Mouse (Mus musculus) gastrocnemius, postnatal 10 days (tissue): Measurements from ENCODE around the gene Gm17428. TPM values are rescaled to one million over a fixed set of nuclear protein-coding genes. Genes with fewer than 3 reads are reported as not detected.
"Not testable (repeated sequence)": the region's sequence is repeated elsewhere in the genome, so short reads cannot be mapped to it uniquely, and the experiment has no call there.

Experiments
- DNase-seq: peaks from one replicate; pipeline ENCODE4 v3.0.0; 2021; ENCODE audit warnings: mixed read lengths
- total RNA-seq, 2 experiments: library from RNA; stranded (reverse); gene quantifications; 2 replicates each; pipeline ENCODE4 v1.2.3; 2021

The Gm17428 gene
- total RNA-seq, 2 experiments from 2014 or later = not detected

DNA sequence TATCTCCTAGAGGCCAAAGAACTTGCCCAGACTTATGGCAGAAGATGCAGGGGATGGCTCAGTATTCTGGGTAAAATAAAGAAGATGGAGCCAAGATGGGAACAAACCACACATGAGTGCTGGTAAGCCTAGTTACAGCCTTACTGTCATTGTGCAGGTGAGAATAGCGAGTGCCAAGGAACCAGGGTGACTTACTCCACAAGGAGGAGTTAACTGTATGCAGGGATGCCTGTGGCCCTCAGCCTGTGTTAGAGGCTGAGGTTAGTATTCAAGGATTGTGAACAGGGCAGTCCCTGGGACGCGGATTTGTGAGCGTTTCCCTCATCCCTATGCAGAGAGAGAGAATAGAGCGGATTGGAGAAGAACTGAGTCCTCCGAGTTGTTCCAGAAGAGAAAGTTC, 25.1 kb upstream of the Gm17428 start:
- no peak for DNase-seq

DNA sequence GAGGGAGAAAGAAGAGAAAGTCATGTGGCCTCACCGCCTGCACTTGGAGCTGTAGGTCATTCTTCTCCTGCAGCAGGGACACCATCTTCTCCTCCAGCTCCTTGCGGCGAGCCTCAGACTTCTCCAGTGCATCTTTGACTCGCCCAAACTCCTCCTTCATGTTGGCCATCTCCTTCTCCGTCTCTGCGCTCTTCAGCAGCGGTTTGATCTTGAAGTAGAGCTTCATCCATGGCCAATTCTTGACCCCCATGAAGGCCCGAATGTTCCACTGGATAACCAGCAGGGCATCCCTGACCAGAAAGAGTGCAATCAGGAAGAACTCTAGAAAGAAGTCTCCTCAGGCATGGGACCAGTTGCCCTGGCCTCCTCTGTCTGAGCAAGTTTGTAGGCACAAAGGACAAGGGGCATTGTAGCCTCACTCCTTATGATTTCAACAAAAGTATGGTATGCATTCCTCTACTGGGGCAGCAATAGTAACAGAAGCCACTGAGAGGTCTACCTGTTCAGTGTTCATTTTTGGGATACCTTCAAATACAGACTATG, 23.0 kb upstream of the Gm17428 start:
- no peak for DNase-seq

DNA sequence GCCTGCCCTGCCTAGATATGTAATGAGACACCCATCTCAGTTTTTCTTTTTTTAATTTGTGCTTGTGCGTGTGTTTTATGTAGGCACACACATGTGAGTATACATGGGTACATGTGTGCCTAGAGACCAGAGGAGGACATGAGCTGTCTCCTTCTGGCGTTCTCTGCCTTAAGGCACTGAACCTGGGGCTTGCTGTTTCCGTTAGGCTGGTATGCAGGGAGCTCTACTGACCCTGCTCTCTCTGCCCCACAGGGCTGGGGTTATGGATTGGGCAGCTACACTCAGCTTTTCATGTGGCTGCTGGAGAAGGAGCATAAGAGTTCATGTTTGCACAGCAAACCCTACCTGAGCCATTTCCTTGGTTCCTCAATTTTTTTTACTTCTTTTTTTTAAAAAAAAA, 22.3 kb upstream of the Gm17428 start:
- DNase-seq = no peak

DNA sequence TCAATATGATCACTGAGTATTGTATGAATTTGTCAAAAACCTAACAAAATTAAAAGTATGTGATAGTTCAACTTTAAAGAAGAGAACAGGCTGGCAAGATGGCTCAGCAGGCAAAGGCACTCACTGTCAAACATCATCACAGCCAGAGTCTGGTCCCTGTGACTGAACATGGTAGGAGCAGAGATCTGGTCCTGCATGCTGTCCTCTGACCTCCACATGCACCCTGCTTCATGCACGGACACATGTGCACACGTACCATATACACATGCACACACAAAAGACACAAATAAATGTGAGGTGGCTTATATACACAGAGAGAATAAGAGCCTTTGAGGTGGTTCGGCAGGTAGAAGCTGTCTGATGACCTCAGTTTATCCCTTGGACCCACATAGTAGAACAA, 21.3 kb upstream of the Gm17428 start:
- DNase-seq = no peak

DNA sequence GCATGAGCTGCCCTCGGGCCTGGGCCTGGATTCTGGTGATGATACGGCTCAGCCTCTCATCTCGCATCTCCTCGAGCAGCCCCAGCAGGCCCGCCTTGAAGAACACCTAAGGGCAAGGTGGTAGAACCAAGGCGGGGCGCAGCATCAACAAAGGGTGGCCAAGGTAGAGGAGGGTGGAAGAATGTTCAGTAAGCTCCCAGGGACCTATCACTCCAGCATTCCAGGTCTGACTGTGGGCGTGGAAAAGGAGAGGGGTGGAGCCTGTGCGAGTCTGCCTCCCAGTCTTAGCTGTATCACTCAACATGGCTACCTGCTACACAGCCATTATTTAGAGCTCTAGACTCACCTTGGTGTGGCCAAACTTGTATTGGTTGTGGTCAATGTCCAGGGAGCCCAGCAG, 20.2 kb upstream of the Gm17428 start:
- no peak for DNase-seq

DNA sequence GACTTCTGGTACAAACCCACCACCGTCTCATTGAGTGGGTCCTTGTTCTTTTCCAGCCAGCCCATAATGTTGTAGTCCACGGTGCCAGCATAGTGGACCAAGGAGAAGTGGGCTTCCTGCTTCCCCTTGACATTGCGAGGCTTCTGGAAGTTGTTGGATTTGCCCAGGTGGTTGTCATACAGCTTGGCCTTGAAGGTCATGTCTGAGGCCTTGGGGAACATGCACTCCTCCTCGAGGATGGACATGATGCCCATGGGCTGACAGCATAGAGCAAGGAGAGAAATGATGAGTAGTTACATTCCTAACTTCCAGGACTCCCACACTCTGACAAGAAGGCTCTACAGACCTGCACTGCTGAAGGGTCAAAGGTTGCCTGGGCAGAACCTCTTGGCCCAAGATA, 18.2 kb upstream of the Gm17428 start:
- DNase-seq = no peak

DNA sequence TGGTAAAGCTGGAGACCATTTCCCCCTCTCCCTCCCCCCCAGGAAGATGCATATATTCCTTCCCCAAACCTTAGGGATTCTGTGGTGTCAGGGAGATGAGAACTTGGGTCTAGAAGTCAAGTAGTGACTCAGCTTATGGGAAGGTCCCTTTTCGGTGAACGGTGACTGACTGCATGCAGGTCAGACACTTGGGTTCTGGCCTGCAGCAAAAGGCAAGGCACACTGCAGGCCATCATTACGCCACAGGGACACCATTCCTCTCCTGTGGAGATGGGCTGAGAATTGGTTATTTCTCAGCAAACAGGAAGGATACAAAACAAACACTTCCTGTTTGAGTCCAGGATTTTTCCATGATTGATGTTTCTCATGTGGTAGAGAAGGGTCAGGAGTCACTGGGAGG, 17.5 kb upstream of the Gm17428 start:
- no peak for DNase-seq

DNA sequence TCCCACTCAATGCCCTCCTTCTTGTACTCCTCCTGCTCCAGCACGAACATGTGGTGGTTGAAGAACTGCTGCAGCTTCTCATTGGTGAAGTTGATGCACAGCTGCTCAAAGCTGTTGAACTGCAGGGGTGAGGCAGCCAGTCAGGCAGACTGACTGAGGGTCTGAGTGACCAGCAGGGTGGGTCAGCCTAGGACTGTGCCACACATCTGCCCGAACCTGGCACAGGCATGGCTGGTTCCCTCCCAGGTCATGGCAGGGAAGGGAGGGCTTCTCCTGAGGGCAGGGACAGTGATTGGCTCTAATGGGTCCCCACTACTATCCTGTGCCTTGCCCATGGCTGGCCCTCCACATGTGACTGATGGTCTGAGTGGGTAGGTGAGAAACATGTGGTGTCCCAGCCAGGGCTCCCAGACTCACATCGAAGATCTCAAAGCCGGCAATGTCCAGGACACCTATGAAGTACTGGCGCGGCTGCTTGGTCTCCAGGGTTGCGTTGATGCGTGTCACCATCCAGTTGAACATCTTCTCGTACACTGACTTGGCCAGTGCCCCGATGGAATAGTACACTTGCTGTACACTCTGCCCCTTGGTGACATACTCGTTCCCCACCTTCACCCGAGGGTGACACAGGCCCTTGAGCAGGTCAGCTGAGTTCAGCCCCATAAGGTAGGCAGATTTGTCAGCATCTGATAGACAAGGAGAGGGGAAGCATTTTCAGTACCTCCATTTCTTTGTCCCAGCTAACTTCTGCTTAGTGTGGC, 16.7 kb upstream of the Gm17428 start:
- not testable (repeated sequence) for DNase-seq

DNA sequence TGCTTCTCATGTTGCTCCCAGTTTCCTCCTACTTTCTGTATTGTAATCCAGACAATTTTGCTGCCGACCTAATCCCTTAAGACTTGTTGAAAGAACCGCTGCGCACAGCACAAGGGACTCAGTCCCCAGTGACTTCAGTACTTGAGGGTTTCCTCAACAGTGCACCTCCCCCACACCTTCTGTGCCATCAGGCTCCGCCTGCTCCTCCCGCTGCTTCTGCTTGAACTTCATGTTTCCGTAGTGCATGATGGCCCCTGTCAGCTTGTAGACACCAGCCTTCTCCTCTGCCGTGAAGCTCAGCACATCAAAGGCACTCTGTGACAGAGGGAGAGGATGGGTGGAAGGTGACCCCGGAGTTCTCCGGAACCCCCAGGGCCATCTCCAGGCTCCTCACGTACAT, 16.0 kb upstream of the Gm17428 start:
- DNase-seq = no peak

DNA sequence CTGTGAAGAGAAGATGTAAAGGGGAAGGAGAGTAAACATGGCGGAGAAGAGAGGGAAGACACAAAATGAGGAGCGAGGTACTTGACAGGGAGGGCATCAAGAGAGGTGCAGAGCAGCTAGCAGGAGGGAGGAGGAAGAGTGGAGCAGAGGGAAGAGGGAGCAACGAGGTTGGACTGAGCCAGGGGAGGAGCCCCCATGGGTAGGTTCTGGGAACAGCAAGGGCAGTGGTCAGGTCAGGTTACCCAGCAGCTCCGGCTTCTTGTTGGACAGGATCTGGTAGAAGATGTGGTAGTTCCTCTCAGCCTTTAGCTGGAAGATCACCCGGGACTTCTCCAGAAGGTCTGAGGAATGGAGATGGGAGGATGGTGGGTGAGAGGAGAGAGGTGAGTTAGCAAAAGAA, 15.2 kb upstream of the Gm17428 start:
- no peak for DNase-seq

DNA sequence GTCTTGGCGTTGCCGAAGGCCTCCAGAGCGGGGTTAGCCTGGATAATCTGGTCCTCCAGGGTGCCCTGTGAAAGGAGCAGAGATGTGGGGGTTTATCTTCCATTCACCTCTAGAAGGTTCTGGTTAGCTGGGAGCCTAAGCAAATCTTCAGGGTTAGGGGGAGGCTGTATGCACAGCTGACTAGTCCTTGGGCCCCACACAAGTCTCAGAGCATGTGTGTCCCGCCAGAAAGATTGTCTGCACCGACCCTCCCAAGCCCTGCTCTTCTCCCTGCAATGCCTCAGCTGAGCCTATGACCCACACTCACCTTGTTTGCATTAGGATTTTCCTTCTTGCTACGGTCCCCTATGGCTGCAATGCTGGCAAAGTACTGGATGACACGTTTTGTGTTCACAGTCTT, 14.0 kb upstream of the Gm17428 start:
- no peak for DNase-seq

DNA sequence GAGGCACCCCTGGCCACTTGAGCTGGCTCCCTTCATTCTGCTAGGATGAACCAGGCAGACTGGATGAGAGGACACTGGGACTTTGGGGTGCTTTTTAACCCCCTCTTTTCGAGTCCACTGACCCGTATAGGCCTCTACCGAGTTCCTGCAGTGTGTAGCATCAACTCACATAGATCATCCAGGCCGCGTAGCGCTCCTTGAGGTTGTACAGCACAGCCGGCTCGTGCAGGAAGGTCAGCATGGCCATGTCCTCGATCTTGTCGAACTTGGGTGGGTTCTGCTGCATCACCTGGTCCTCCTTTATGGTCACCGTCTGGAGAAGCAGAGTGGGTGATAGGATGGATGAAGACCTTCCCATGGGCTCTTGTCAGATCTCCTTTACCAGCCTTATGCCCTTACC, 13.0 kb upstream of the Gm17428 start:
- no peak for DNase-seq

DNA sequence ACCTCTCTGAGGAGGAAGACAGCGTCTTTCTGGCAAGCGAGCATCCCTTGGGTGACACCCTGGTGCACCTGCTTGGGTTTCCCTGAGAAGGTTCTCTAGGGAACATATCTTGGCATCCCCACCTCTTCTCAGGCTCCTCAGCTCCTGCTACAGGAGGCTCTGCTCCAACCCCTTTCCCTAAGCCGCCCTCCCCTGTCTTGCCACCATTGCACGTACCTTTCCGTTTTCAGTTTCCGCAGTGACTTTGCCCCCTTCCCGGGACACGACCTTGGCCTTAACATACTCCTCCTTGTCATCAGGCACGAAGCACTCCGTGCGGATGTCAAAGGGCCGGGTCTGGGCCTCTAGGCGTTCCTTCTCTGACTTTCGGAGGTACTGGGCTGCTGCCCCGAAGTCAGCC, 11.7 kb upstream of the Gm17428 start:
- DNase-seq = no peak

DNA sequence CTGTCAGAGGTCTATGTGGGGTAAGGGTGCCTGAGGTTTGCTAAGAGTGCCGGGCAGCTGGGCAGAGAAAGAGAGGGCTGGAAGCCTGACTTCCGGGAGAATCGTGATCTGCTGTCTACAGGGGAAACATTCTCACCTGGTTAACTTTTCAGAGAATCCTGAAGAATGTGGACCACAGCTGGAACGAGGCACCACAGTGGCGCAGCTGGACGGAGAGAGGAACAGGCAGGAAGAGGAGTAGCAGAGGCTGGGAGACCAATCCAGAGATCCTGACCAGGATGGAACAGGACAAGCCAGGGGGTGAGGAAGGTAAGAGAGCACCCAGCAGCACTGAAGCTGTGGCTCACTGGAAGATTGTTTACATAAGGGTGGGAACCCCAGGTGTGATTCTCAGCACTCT, 11.1 kb upstream of the Gm17428 start:
- DNase-seq = no peak

DNA sequence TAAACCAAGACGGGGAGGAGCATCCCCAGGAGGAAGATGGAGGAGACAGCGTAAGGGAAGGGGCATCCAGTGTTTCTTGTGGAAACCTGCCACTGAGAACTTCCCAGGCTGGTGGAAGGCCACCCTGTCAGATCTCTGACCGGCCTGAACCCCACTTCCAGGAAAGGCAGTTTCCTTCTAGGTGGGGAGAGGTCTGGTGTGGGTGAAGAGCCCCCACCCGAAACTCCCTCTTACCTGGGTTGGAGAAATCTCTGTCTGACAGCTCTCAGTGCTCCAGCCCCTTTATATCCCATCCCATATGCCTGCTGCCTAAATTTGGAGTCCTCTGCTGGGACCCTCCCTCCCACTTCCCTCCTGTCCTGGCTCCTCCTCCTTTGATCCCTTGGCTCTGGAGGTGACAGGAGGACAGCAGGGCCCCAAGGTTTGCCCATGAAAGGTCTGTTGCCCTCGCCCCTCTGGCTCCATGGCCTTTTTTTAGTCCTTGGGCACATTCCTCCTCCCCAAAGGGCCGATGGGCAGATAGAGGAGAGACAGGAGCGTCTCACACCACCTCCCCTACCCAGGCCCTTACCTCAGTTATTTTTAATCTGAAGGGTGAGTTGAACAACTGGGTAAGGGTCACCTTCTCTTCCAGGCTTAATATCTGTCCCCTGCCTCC, 10.3 kb upstream of the Gm17428 start, which contains the start of gene Myh6:
TSS of gene Myh6 (minus strand) at position 608 of the 658 bp plus-strand sequence.
- DNase-seq = no peak

DNA sequence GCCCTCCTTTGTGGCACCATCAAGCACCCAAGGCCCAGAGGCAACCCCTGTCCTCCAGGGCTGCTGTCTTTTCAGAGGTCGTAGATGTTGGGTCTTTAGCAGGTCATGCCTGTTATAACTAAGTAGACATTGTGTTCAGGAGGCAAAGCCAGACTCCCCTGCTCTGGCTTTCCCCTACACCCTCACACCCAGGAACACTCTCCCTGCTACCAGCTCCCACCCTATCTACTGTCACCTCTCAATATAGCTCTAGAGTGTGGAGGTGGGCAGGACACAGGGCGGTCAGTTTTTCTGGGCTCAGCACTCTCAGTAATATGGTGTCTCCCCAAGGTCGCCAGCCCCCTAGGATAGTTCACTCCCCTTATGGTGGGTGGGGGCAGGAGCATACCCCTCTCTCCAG, 8.9 kb upstream of the Gm17428 start:
- no peak for DNase-seq

DNA sequence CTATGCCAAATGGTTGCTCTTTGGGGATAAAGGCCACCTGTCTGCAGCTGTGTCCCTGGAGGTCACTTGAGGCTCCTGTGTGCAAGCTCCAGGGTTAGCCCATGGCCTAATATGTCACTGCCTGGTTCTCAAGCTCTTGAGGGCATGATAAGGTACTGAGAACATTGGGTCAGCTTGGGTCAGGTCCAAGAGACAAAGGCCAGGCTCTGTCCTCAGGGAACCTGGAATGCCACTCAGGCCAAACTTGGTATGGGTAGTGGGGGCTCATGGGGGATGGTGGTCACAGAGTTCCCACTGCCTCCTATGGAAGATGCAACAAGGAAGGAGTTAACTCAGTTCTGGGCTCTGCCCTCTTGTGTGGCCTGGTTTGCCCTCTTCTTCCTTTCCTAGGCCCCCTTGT, 8.4 kb upstream of the Gm17428 start:
- DNase-seq = no peak

DNA sequence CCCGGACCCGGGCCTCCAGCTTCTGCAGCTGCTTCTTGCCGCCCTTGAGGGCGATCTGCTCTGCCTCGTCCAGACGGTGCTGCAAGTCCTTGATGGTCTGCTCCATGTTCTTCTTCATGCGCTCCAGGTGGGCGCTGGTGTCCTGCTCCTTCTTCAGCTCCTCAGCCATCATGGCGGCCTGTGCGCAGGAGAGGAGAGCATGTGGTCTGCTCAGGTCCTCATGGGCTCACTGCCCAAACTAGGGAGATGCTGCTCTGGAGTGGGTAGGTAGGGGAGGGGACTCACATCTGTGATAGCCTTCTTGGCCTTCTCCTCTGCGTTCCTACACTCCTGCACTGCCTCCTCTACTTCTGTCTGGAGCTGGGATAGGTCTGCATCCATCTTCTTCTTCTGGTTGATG, 3.9 kb upstream of the Gm17428 start:
- DNase-seq = not testable (repeated sequence)

DNA sequence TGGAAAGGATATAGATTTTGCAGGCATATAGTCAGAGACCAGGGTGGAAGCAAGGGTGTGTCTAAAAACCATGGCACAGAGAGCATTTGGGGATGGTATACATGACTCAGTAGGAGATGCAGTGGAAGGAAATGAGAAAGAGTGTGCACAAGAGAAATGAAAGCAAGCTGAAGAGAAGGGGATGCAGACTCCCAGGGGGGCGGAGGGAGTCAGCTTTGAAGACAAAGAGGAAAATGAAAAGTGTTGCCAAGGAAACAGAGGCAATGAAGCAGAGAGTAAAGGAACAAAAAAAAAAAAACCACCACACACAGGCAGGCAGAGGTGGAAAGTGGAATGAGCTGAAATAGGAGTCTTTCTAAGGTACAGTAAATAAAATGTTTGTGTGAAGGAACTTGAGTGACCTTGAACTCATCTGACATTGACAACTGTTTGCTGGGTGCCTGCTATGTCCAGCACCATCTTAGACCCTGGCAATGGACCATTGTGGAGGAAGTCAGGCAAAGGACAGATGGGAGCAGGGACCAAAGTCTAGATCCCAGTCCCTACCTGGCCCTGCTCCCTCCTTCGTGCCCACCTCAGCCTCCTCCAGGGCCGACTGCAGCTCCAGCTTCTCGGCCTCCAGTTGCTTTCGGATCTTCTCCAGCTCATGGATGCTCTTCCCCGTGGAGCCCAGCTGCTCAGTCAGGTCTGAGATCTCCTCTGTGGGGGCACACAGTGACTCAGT, 2.5 kb upstream of the Gm17428 start:
- DNase-seq = no peak

DNA sequence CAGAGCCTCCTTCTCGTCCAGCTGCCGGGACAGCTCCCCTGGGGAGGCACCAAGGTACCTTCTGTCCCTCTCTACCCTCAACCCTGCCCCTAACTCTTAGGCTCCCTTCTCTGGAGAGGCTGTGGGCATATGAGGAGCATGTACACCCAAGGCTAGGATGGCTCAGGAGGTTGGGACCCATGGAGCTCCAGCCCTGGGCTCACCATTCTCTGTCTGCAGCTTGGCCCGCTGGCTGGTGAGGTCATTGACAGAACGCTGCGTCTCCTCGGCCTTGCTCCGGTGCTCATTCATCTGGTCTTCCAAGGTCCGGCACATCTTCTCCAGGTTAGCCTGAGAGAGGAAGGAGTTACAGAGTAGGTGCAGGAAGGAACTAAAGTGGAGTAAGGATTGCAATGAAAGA, 1.9 kb downstream of the Gm17428 start:
- DNase-seq = no peak

DNA sequence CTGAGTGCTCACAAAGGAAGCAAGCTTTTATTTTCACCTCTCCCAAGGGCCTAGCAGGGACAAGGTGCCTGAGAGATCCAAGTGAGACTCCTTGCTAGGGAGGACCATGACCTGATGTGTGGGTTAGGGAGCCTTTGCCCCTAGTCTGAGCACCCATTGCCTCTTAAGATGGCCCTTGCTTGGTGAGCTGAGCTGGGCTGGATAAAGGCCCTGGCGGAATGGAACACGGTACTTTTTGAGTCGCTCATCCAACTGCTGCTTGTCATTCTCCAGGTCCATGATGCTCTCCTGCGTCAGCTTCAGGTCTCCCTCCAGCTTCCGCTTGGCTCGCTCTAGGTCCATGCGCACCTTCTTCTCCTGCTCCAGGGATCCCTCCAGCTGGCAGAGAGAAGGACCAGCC, 5.2 kb downstream of the Gm17428 start:
- no peak for DNase-seq

DNA sequence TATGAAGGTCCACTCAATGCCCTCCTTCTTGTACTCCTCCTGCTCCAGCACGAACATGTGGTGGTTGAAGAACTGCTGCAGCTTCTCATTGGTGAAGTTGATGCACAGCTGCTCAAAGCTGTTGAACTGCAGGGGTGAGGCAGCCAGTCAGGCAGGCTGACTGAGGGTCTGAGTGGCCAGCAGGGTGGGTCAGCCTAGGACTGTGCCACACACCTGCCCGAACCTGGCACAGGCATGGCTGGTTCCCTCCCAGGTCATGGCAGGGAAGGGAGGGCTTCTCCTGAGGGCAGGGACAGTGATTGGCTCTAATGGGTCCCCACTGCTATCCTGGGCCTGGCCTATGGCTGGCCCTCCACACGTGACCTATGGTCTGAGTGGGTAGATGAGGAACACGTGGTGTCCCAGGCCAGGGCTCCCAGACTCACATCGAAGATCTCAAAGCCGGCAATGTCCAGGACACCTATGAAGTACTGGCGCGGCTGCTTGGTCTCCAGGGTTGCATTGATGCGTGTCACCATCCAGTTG, 11.7 kb downstream of the Gm17428 start:
- not testable (repeated sequence) for DNase-seq

DNA sequence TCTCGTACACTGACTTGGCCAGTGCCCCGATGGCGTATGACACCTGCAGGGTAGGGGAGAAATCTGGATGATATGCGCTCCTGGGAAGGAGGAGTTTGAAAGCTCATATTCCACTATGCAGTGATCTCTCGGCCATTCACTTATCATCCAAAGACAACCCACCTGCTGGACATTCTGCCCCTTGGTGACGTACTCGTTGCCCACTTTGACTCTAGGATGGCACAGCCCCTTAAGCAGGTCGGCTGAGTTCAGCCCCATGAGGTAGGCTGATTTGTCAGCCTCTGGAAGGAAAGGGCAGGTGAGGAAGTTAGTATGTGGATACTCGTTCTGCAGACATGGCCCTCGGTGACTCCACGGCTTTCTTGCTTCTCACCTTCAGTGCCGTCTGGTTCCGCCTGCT, 12.1 kb downstream of the Gm17428 start:
- no peak for DNase-seq
